7 mouse cellular contexts compared by ENCODE assay signal in genomic region chr11:72926226-72926890, GRCm38 (mm10). TPM values are rescaled to one million over a fixed set of nuclear protein-coding genes. Genes with fewer than 3 reads are reported as not detected.
DNase-seq lines count a peak whose midpoint lies in the region; ATAC-seq and TF ChIP-seq lines count a peak whose summit lies in the region.

No protein-coding gene starts in this region.

- H3ac ChIP-seq in C2C12 (ENCODE audit: control insufficient read depth, insufficient read length, low read depth): no peak overlapping the region

- H3K9me3 ChIP-seq in G1E (replicated peaks): no peaks in the 10 kb centered on the region
- H3K9me3 ChIP-seq in kidney, embryonic 15.5 days (replicated peaks): no peaks in the 10 kb centered on the region

- H3K4me3 ChIP-seq in C2C12 (ENCODE audit: insufficient read depth, poor library complexity, severe bottlenecking): no peak overlapping the region
- H3K4me3 ChIP-seq in G1E (ENCODE audit: low read depth, low read length): no peak overlapping the region
- H3K4me3 ChIP-seq in kidney, embryonic 15.5 days (replicated peaks): no peak overlapping the region
- H3K4me3 ChIP-seq in small intestine, adult 2 months (ENCODE audit: low read depth, low read length): no peak overlapping the region

- H3K79me2 ChIP-seq in C2C12 (ENCODE audit: control insufficient read depth, insufficient read depth): no peaks in the 10 kb centered on the region

- H3K27me3 ChIP-seq in C2C12 (ENCODE audit: control insufficient read depth, insufficient read depth, insufficient read length) (no peaks in the 10 kb centered on the region), G1E (ENCODE audit: insufficient read depth, low read length) (no peaks in the 10 kb centered on the region)
- H3K27me3 ChIP-seq in kidney, embryonic 15.5 days: no peaks in the 10 kb centered on the region
- H3K27me3 ChIP-seq in small intestine, adult 2 months (ENCODE audit: control insufficient read depth, insufficient read depth, low read length): no peaks in the 10 kb centered on the region

- 50% methylated on average over 13 of the region's 13 CpGs for WGBS in kidney, embryonic 15.5 days
- 53% methylated on average over 13 of the region's 13 CpGs for WGBS in small intestine, adult 2 months

- H3K9ac ChIP-seq in kidney, embryonic 15.5 days: no peak overlapping the region

- no peaks in the 10 kb centered on the region for H3K79me3 ChIP-seq in C2C12 (ENCODE audit: low read depth)

- H3K4me2 ChIP-seq in kidney, embryonic 15.5 days: no peak overlapping the region

- H3K36me3 ChIP-seq in C2C12 (ENCODE audit: control insufficient read depth, insufficient read depth) (peaks cover 50% of the 10 kb centered on the region), G1E (replicated peaks) (peaks cover 59% of the 10 kb centered on the region)
- H3K36me3 ChIP-seq in kidney, embryonic 15.5 days: peaks cover 34% of the 10 kb centered on the region
- peaks cover 47% of the 10 kb centered on the region for H3K36me3 ChIP-seq in small intestine, adult 2 months (ENCODE audit: control insufficient read depth, insufficient read depth, low read length)

- DNase-seq in G1E (ENCODE audit: low spot score): peak; percentile 38
- DNase-seq in cerebellum, adult 8-10 months: peak; percentile 54
- DNase-seq in lung, postnatal 25 days (ENCODE audit: low spot score): peak; percentile 66

- peaks cover 29% of the 10 kb centered on the region for H3K4me1 ChIP-seq in G1E (ENCODE audit: insufficient read depth, low read depth, low read length)
- peaks cover 14% of the 10 kb centered on the region for H3K4me1 ChIP-seq in kidney, embryonic 15.5 days
- peaks cover 8% of the 10 kb centered on the region; the same call in 1 of the 2 replicates for H3K4me1 ChIP-seq in small intestine, adult 2 months (ENCODE audit: control insufficient read depth, insufficient read depth, insufficient read length, low read length)

- no peak for TF ChIP-seq POLR2A in small intestine, adult 2 months (IDR thresholded peaks at IDR 0.05; ENCODE audit: low read depth, low read length)

- peak; percentile 92 for TF ChIP-seq CTCF in C2C12 (IDR thresholded peaks at IDR 0.05; ENCODE audit: control insufficient read depth, insufficient read depth, insufficient read length)
- peak; percentile 93 for TF ChIP-seq CTCF in G1E (IDR thresholded peaks at IDR 0.05; ENCODE audit: low read depth, low read length)
- TF ChIP-seq CTCF in small intestine, adult 2 months (IDR thresholded peaks at IDR 0.05; ENCODE audit: extremely low read depth, insufficient read length, insufficient replicate concordance, low read depth, low read length): peak; percentile 97; the same call in 1 of the 2 replicates

- no peak overlapping the region for H3K27ac ChIP-seq in kidney, embryonic 15.5 days
- no peak overlapping the region for H3K27ac ChIP-seq in small intestine, adult 2 months (ENCODE audit: insufficient read depth, low read depth, low read length)

- ATAC-seq in G1E (ENCODE audit: extremely low read depth, insufficient number of reproducible peaks, low FRiP score, poor library complexity, severe bottlenecking): no peak; the same call in 1 of the 2 replicates
- peak; percentile 88 for ATAC-seq in granulocyte monocyte progenitor cell, adult 5-6 weeks (replicated peaks; ENCODE audit: poor library complexity, severe bottlenecking)
- ATAC-seq in kidney, embryonic 15.5 days (replicated peaks; ENCODE audit: low FRiP score): peak; percentile 60; the same call in 1 of the 2 replicates

TF ChIP-seq in C2C12, 6 proteins besides CTCF, POLR2A, EP300 and RAD21:
- no peak for TF ChIP-seq CEBPB (IDR thresholded peaks at IDR 0.05; ENCODE audit: low read depth)
- no peak for TF ChIP-seq MYOG (IDR thresholded peaks at IDR 0.05; ENCODE audit: control insufficient read depth, extremely low read depth, insufficient read length)
- TF ChIP-seq MYOD1 (IDR thresholded peaks at IDR 0.05; ENCODE audit: control insufficient read depth, insufficient read length, low read depth): no peak
- TF ChIP-seq FOSL1 (IDR thresholded peaks at IDR 0.05; ENCODE audit: insufficient read depth, low read length, poor library complexity, severe bottlenecking): no peak
- no peak for TF ChIP-seq MAX (IDR thresholded peaks at IDR 0.05)
- TF ChIP-seq USF1 (IDR thresholded peaks at IDR 0.05; ENCODE audit: low read depth): no peak
TF ChIP-seq in C2C12: peak in this region for 0.

RNA-seq across cellular contexts. Expression of gene Atp2a3, which starts 34.6 kb away (rescaled TPM):
- polyA plus RNA-seq in C2C12 (2012; fragmentation: generic; extraction: Trizol) (0.54 TPM), G1E (2012) (79.0 and 95.8 TPM in 2 replicates)
- total RNA-seq in G1E (2014; fragmentation: Nextera tagmentation) (56.9 and 63.9 TPM in 2 replicates), G1E (2017) (79.9 and 101 TPM in 2 replicates)
- total RNA-seq in granulocyte monocyte progenitor cell, adult 5-6 weeks (2014; fragmentation: Nextera tagmentation): 78.9 and 88.4 TPM in 2 replicates
- 65.9 and 73.9 TPM in 2 replicates for total RNA-seq in granulocyte monocyte progenitor cell, adult 5-6 weeks (2017)
- polyA plus RNA-seq in kidney, embryonic 15.5 days (2015; fragmentation: Nextera tagmentation; extraction: Ambion mirVana): 4.2 and 5.7 TPM in 2 replicates
- 113 and 128 TPM in 2 replicates for polyA plus RNA-seq in small intestine, adult 2 months (2012; rRNA removed)

Comparison
In these comparisons a context has a peak if more than half of its experiments do, and no peak if none do; other contexts are left out.
1. RNA of gene Atp2a3, which starts 34.6 kb away (polyA plus RNA-seq): 113 to 128 TPM in small intestine, adult 2 months and 79.0 to 95.8 TPM in G1E; 4.2 to 5.7 TPM in kidney, embryonic 15.5 days and 0.54 TPM in C2C12 (single experiment); every median in the first group is over 10 times any median in the second.
2. Peak in every context shown above with its lines, with median percentiles within 50 percentile points of each other: CTCF ChIP-seq and DNase-seq.